Mouse (Mus musculus) testis, postnatal 10 days (tissue): ENCODE measurements around the gene Tom1l2.
A peak's percentile ranks its signal among the peaks of the same experiment; 100 is the strongest.

Source experiments
- DNase-seq: peaks from one replicate; pipeline ENCODE4 v3.0.0; 2021; ENCODE audit warnings: low spot score

Gene Tom1l2

DNA sequence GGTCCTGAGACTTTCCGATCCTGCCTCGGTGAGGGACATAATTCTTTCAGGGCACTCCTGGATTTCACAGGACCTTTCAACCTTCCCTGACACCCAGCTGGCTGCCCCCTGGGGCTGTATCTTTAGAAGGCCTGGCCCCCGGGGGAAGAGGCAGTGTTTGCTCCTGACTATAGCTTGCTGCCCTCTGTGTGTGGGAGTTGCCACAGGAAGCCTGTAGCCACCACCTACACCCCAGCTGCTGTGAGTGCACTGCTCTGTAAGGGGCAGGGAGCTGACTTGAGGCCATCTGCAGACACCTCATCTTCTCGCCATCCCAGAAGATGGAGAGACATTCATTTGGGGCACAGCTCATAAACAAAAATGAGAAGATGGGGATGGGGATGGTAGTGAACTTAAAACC, 120.8 kb downstream of the Tom1l2 start:
- DNase-seq = no peak

DNA sequence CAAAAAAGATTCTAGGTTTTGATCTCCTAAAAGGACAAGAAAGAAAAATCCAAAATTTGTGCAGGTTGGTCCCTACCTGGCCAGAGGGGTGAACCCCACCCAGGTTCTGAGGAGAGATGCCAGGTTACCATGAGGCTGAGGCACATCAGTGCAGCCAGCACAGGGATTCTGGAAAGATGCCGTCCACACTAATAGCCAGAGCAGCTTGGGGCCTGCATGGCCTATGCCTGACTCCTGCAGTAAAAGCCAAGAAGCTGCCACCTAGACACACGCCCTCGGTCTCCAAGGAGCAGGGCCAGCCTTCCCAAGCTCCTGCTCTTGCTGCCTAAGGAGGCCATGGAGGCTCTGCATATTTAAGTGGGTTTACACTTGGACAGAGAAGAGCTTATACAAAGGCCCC, 121.4 kb downstream of the Tom1l2 start:
- DNase-seq = no peak

DNA sequence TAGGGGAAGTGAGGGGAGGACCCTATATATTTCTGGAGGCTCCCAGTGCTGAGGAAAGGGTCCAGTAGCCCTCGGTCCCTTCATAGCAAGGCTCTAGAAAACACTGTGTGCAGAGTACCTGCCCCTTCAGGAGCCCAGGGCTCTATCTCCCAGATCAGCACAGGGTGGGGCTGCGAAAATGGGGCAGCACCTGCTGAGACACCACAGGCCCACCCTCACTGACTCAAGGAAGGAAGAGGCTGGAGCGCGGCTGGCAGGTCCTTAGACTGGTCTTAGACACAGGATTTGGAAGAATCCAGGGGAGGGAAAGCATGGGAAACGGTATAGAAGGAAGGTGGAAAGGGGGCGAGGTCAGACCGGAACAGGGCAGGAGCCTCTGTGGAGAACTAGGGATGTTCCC, 122.2 kb downstream of the Tom1l2 start:
- DNase-seq = no peak

DNA sequence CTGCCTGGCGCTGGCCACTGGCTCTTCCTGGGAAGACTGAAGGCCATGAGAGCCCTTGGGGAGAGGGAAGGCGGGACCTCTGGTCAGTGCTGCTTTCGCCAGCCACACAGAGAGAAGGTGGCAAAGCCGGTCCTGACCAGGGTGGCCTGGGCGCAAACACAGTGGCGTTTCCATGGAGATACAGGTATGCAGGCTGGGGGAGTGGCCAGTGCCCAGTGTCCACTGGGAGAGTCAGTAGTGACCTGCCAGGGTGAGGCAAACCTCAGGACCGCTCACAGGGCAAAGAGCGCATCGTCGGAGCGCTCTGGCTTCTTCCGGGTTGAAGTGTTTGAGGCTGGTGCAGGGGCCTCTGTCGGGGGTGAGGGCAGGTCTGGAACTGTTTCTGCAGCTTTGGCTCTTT, 122.9 kb downstream of the Tom1l2 start:
- DNase-seq = no peak

DNA sequence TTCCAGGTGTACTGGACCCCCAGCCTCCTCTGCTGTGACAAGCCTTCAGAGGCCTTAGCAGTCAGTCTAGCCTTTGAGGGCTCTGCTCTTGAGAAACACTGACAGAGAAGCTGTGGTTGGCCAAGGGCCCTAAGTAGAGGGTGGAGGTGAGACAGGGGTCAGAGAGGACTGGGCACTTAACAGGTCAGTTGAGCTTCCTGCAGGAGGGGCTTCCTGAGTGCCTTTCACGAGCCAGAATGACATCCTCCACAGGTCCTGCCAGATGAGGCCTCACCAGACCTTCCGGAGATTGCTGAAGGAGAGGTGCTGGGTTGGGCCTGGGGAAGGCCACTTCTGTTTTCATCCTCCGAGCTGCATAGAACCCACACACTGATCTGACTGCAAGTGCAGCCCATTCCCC, 124.2 kb downstream of the Tom1l2 start:
- DNase-seq = no peak

DNA sequence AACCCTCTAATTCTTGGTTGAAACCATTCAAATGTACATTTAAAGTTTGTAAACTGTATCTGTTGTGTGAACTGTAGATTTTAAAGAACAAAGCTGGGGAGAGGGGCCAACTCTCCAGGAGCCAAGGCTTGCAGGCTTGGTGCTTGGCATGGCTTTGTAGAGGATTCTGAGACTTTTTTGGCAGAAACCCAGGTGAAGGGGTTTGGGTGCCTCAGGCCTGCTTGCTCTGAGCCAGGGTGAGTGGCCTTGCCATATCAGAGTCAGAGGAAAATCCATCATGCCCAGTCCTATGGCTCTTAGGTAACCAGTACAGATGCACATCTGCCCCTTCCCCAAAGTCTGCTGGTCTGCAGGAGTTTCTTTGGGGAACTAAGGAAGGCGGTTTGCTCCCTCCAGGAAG, 126.8 kb downstream of the Tom1l2 start:
- no peak for DNase-seq

DNA sequence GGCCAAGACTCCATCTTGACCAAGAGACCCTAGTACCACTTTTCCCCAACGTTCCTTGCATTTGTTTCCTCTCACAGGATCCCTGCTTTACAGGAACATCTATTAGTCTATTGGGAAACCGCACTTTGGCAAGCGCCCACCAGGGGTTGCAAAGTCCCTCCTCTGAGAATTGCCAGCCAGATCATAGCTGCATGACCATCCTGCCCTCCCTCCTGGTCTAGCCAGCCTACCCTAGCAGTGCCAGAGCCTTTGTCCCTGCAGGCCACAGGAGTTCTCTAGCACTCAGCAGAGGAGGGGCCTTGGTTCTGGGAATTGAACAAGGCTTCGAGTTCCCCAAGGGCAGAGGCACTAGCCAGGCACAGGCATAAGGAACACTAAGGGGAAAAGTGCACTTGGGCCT, 128.0 kb downstream of the Tom1l2 start:
- DNase-seq = peak; percentile 63

DNA sequence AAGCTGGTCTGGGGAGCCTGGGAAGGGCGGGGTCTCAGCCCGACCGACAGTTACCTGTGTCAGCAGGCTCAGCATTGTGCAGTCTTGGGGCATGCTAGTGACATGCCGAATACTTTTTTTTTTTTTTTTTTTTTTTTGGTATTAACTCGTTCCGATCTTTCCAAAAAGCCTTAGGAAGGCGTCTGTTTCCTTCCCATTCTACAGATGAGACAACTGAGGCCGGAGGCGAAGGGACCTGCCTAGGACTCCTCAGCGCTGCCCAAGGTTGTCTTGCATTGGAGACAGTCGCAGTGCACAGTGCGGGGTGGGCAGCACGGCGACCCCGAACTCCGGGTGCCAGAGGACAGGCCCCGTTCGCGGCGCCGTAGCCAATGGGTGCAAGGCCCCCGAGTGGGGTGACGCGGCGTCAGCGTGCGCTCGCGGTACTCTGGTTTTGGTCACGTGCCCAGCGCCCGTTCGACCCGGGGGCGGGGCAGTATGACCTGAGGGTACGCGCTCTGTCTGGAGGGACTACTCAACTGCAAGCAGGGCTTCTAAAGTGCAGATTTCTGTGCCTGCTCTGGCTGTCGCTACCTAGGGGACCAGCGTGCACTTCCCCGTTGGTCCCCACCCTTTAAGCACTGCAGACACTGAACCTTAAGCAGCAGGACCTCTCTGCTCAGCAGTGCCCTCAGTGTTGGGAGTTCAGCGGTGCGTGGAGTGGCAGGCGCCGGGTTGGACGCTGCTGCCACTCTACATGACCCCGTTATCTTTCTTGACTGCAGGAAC, 130.1 kb downstream of the Tom1l2 start, which contains the start of gene Srebf1:
TSS of gene Srebf1 (minus strand) at position 113 of the 768 bp plus-strand sequence.
- DNase-seq = peak; percentile 92

DNA sequence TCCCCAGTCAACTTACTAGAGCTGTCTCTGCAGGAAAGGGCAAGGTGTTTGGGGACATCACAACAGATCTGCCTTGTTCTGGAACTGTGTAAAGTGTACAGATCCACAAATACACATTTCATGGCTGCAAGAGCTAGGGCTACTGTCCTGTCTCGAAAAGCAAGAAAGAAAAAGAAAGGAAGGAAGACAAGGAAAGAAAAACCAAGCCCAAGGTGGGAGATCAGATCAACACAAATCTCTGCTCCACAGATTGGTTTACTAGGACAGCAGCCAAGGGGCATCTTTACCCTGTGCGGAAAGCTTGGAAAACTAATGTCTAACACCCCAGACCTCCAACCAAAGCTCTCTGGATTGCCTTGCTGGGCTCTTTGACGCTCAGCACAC, 130.6 kb downstream of the Tom1l2 start:
- no peak for DNase-seq

DNA sequence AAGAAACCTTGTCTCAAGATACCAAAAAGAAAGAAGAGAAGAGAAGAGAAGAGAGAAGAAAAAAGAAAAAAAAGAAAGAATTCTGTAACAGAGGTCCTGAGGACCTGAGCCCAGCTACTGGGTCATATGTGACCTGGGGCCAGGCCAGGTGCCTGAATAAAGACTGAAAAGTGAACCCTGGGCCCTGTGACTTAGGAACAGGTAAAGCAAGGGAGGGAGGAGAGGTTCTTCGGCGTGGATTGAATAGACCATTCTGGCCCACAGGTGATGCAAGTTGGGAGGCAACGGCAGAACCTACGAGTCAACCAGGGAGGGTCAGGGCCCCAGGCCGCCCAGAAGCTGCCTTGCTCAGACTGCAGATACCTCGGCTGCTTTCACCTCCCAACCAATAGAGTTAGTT, 131.3 kb downstream of the Tom1l2 start:
- no peak for DNase-seq

DNA sequence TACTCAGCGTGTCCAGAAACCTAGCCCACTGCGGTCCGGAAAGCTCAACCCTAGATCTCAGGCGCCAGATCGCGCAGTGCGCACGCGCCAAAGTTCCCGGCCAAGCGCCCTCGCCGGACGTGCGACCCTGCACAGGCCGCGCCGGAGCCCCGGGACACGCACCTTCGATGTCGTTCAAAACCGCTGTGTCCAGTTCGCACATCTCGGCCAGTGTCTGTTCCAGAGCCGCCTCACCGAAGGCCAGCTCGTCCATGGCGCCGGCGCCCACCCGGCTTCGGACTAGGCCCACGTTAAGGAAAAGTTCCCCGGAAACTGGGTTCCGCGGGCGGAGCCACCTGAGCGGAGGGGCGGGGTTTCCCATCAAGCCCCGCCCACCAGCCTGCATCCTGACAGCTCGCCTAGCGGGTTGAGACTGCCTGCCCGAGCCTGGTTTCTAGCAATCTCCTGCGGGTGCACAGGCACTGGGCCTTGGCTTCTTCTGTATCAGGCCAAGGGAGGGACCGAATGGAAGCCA, 132.4 kb downstream of the Tom1l2 start:
- peak; percentile 96 for DNase-seq

DNA sequence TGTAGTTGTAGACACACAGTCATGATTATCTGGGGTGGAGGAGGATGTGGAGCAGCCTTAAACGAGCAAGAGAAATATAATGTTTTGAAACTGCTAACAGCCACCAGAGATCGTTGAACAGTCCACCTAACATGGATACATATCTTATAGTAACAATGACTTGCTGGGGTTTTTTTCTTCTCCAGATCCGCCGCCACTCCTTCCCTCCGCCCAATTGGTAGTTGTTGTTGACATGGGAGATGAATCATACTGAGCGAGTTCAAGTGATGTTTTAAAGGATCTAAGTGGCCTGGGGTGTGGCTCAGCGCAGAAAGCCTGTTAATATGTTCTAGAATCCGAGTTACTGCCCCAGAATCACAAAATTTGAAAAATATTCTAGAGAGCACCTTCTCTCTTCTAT, 133.1 kb downstream of the Tom1l2 start:
- no peak for DNase-seq

DNA sequence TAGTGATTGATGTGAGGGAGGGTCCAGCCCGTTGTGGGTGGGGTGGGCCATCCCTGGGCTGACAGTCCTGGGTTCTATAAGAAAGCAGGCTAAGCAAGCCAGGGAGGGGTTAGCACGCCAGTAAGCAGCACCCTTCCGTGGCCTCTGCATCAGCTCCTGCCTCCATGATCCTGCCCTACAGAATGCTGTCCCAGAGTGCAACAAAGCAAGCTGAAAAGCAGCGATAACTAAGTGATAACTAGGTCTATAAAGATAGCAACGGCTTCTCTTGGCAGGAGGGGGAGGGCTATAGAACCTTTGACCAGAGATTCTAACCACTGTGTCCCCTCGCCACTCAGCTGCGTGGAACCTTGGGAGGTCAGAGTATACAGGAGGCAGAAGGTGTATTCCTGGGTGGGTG, 135.2 kb downstream of the Tom1l2 start:
- DNase-seq = no peak

DNA sequence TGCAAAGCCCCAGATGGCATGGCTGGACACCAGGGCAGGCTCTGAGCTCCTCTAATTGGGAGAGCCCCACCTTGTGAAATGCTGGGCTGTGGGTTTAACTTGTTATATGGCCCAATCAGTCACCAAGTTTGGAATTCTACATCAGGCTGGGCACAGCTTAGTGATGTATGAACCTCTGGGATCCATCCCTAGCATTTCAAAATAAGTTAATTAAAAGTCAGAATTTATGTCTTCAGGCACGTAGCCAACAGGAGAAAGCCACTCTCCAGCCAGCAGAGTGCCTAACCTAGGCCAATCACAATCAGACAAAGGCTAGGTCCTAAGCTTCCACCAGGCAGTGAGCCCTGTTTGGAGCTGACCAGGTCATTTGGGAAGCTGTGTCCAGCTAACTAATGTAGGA, 136.0 kb downstream of the Tom1l2 start:
- DNase-seq = no peak

DNA sequence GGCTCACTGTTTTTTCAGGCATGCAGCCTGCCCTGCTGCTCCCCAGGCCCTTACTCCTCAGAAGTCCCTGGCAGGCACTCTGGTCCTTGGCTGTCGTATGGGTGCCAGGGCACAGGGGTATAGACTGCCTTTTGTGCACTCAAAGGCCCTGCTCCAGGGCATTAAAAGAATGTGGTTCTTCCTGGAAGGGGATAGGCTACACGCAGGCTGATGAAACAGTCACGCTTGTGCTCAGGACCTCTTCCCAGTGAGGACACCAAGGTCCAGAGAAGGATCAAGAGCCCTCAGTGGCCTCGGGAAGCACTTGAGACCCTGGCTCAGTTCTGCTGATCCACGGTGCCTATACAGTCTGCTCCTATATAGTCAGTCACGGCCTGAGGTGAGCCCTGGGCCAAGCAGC, 139.4 kb downstream of the Tom1l2 start:
- DNase-seq = no peak

DNA sequence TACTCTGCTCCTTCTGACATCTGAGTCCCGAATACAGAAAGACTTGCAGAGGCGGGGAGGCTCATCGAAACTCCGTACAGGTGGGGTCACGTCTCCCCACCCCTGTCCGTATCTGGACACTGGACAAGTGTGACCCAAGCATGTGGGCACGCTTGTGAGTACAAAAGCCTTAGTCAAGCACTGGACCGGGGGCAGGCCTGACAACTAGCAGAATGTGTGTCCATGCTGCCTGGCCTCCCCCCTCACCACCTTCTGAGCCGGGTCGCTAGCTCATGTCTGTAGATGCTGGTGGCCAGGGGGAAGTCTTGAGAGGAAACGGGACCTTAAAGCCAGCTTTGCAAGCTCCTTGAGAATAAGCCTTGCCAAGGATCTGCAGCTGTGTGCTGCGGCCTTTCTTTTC, 140.9 kb downstream of the Tom1l2 start:
- DNase-seq = no peak

DNA sequence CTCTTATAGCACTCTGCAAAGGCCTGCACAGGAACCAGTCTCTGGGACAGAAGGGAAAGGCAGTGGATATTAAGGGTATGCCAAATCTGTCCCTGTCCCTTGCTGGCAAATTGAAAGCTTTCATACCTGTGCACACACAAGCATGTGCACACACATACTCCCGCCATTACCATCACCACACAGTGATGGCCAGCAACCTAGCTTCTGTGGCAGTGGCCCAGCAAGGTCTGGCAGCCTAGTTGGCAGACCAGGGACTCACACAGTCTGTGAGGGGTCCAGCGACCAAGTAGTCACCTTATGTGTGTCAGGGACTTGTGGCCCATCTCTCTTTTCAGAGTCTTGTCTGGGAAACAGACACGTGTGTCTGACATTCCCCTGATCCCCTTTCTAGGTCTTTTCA, 141.6 kb downstream of the Tom1l2 start:
- DNase-seq = no peak

DNA sequence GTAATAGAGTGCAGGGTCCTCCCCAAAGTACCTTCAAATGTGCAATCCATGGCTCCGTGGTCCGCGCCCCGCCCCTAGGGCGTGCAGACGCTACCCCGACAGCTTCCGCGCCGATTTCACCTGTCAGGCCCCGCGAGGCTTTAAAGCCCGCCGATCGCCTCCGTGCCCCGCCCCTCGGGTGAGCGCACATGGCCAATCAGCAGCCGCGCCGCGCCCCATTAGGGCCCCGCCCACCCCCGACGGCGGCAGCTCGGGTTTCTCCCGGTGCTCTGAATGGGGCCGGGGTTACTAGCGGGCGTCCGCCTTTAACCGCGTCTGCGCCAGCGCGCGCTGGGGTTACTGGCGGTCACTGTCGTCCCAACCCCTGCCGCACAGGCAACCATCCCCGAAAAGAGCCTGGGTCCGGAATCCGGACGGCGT, 142.4 kb downstream of the Tom1l2 start:
- peak; percentile 98 for DNase-seq

DNA sequence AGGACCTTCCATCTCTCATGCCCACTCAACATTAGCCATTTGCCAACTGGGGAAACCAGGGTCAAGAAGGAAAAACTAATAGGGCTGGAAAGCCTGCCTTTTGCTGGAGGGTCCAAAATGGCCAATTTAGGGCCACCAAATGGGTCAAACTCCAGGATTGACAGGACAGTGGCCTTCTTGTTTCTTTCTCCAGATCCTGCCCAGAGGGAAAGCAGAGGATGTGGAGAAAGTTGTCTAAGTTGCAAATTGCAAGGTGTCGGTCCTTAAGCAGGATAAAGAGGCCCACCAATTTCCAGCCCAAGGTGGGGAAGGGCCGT, 142.8 kb downstream of the Tom1l2 start:
- no peak for DNase-seq

DNA sequence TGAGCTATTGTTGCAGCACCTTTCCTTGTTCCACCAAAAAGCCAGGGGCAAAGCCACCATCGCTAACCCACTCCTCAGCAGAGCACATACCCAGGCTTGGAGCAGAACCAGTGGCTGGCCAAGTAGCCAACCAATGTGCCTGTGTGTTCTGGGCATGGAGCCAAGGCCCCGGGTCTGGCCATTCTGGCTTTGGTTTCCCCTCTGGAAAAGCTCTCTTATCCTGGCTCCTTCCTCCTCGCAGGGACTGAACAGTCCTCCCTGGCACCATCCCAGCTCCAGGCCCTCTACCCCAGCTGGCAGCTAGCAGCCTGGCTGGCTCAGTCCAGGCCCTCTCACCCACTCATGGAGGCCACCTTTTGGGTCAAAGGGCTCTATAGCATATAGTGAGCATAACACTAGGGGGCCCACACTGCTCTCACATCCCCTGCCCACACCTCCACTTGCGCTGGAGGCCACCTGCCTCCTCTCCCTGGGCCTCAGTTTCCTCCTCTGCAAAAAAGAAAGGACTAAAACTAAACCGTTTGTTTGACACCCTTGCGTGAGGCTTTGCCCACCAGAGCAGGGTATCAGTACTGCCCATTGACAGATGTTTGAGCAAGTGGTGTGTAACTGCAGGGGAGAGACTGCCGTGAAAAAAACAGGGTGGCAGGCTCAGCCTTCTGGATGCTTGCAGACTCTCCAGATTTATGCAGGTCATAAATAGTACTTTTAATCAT, 143.3 kb downstream of the Tom1l2 start:
- DNase-seq = peak; percentile 87

DNA sequence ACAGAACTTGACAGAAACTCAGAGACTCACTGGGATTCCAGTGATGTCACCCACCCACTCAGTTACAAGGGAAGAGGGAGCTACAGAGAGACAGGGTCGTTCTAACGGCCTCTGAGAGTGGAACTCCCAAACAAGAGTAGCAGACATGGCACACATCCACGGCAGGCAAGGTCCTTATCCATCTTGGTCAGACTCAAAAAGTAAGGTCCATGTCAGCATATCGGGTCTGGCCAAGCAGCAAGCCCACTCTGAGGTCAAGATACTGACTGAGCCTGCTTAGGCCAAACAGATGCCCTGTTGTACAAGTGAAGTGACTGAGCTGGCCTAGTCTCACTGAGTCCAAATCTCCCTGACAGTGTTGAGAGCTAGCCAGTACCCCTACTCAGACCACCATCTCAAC, 144.0 kb downstream of the Tom1l2 start:
- no peak for DNase-seq

DNA sequence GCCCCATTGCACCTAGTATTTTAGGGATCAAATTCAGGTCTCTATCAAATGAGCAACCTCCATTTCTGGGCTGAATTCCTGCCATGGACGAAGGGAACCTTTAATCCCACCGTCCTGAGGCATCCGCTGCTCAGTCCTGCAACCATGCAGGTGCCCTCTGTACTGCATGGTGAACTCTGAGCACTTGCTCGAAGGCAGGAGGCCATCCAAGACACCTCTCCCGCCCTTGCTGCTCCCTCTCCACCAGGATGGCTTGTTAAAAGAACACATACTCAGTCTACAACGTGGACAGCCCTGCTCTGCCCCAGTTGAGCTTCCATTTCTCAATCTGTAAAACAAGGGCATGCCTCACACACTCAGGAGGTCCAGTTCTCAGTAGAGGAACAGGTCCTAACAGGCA, 144.5 kb downstream of the Tom1l2 start:
- DNase-seq = no peak

DNA sequence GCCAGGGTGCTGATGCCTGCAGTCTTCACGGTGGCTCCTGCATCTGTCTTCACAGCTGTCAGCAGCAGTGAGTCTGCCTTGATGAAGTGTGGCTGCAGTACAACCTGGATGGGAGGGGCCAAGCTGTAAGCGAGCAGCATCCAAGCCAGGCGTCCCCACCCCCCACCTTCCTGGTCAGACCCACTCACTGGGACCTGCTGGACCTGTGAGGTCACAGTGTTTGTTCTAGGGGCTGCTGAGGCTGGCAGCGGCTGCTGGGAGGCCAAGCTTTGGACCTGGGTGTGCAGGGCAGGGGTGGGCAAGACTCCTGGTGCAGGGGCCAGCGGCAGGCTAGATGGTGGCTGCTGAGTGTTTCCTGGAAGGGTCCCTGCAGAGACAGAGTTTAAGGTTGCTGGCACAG, 146.5 kb downstream of the Tom1l2 start:
- DNase-seq = no peak

DNA sequence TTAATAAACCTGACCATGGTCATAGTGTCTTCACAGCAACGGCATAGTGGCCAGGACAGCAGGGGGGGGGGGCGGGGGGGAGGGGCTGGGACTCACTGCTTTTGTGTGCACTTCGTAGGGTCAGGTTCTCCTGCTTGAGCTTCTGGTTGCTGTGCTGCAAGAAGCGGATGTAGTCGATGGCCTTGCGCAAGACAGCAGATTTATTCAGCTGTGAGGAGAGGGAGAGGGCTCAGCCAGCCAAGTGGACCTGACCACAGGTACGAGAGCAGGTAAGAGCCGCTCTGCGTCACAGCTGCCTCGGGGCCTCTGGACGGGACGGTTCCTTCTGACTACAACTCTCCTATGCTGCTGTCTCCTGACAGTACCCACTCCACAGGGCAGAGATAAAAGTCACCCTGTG, 147.7 kb downstream of the Tom1l2 start:
- DNase-seq = no peak
